Mouse (Mus musculus): ENCODE results near the gene Dr1. TPM values are rescaled to one million over a fixed set of nuclear protein-coding genes. Genes with fewer than 3 reads are reported as not detected.

The Dr1 gene
- total RNA-seq, 2 experiments from 2014 or later, result 46.1 to 47.8 TPM

Other genes with a start within 250 kb of the Dr1 start
- gene Mtf2, start 203.2 kb upstream of the Dr1 start, total RNA-seq (2021), result 10 to 100 TPM; 42.7 to 52.3 TPM
- gene Tmed5, start 136.3 kb upstream of the Dr1 start, total RNA-seq (2021), result 10 to 100 TPM; 23.0 to 26.0 TPM
- under 1 TPM; 0.96 to 0.99 TPM for gene Ccdc18, start 136.0 kb upstream of the Dr1 start, total RNA-seq (2021)
- gene Pigg, start 43.7 kb downstream of the Dr1 start, total RNA-seq (2021), result 10 to 100 TPM; 10.9 to 11.5 TPM
- 10 to 100 TPM; 55.4 to 61.2 TPM for gene Gm42517, start 99.0 kb downstream of the Dr1 start, total RNA-seq (2021)
- gene Pde6b, start 119.5 kb downstream of the Dr1 start, total RNA-seq (2021), result under 1 TPM; 0.25 to 0.33 TPM
- 100 to 1,000 TPM; 299 to 306 TPM for gene Atp5k, start 165.6 kb downstream of the Dr1 start, total RNA-seq (2021)
- gene Mfsd7a, start 180.0 kb downstream of the Dr1 start, total RNA-seq (2021), result 1 to 10 TPM in 1 of 2 experiments, under 1 TPM in 1; 0.56 to 1.0 TPM
- gene Pcgf3, start 192.3 kb downstream of the Dr1 start, total RNA-seq (2021), result 10 to 100 TPM; 48.3 to 53.4 TPM

Data from layer of hippocampus, postnatal 25 days (tissue).